Mouse (Mus musculus): ENCODE data around the gene Rnf31.

Rnf31 gene

DNA sequence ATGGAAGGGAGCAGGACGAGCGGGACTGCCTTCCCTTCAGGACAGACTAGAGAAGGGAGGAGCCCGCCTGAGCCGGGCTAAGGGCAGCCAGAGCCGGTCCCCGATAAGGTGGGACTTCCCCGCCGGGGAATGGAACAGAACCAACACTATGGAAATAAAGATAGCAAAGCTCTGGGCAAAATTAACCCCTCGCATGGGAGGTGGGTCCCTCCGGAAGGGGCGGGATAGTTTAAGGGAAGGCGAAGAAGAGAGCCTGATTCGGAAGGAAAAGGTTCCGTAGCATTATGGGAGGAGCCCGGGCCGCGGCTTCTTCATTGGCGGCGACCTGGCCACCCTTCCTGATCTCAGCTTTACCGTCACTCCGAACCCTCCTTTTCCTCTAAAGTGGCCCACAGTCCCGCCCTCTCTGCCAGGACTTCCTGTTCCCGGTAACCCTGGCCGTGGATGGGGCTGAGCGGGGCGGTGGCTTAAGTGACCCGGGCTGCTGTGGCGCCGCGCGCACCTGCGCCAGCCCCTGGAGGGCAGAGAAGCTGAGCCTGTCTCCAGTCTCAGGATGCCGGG is at the start of gene Rnf31:
Gene Rnf31 (plus strand): TSS at position 378 of the 561 bp plus-strand sequence.
- DNase-seq (ENCODE audit: low spot score) = peak; percentile 91

DNA sequence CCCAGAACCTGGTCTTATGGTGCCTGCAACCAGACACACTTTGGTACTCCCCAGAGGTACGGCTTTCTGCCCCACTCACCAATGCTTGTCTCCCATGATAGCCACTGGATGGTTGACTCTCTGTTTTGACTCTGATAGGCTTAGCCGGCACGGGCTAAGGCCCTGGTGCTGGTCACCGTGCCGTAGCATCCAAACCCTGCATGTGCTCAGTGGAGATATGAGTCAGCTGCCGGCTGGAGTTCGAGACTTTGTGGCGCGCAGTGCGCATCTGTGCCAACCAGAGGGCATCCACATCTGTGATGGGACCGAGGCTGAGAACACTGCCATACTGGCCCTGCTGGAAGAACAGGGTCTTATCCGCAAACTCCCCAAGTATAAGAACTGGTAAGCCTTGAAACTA is 49.2 kb upstream of the Rnf31 start:
- DNase-seq (ENCODE audit: low spot score) = no peak

DNA sequence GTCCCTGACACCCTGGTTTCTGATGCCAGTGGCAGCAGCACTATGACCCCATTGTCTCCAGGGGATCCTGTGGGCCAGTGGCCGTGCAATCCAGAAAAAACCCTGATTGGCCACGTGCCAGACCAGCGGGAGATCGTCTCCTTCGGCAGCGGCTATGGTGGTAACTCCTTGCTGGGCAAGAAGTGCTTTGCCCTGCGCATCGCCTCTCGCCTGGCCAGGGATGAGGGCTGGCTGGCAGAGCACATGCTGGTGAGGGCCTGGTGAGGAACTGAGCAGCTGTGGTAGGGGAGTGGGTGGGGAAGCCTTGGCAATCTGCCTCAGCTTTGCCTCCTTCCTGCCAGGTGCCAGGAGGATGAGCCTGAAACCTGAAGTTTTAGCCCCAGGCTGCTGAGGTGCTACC is 47.2 kb upstream of the Rnf31 start:
- DNase-seq (ENCODE audit: low spot score) = peak; percentile 68

- no peak for DNase-seq (ENCODE audit: low spot score)
These were observed 41.3 kb upstream of the Rnf31 start for GRCm38 (mm10) chr14:55550191-55550590.

DNA sequence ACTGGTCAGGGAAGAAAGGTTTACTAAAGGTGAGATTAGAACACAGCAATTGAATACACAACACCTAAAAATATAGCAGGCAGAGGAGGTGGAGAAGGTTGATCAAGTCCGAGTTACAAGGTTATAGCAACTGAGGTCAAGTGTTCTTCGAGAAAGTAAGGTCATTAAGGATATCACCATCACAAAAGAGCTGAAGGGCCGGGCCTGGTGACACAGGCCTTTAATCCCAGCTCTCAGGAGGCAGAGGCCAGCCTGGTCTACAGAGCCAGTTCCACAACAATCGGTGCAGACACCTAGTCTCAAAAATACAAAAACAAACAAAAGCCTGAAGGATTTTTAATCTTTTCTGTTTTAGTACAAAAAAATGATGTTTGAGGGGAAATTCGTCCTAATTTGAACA is 40.2 kb upstream of the Rnf31 start:
- no peak for DNase-seq (ENCODE audit: low spot score)

GRCm38 (mm10) chr14:55551794-55552193 is 39.7 kb upstream of the Rnf31 start:
- no peak for DNase-seq (ENCODE audit: low spot score)

DNA sequence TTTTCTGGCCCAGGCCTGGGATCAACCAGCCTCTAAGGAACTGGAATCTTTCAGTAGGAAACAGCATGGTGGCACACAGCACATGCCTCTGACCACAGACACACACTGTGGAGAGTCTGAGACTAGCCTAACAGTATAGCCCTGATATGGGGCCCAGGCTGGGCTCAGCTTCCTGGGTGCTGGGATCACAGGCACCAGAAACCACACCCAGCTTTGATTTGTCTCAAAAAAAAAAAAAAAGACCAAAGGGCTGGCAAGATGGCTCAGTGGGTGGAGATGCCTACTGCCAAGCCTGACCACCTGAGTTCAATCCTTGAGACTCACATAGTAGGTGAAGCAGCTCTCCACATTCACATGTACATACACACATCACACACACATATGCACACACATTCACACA is 36.9 kb upstream of the Rnf31 start:
- no peak for DNase-seq (ENCODE audit: low spot score)

- DNase-seq (ENCODE audit: low spot score) = no peak
These were observed 35.7 kb upstream of the Rnf31 start for GRCm38 (mm10) chr14:55555788-55556187.

DNA sequence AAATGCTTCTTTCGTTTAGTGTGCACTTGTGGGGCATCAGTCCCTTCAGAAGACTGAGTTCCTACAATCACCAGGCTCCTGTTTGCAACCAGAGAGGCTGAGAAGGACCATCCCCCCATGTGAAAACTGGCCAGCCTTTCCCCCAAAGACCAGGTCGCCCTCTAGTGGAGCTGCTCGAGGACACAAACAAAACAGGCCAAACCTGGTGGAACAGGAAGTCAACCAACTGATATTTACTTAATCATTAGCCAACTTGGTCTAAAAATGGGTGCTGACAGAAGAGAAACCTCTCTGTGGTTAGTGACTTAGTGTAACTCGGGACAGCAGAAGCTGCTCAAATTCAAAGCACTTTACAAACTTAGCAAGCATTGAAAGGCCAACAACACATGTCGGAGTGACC is 34.5 kb upstream of the Rnf31 start:
- DNase-seq (ENCODE audit: low spot score) = peak; percentile 91

- DNase-seq (ENCODE audit: low spot score) = no peak
These were observed 33.9 kb upstream of the Rnf31 start for GRCm38 (mm10) chr14:55557587-55557986.

DNA sequence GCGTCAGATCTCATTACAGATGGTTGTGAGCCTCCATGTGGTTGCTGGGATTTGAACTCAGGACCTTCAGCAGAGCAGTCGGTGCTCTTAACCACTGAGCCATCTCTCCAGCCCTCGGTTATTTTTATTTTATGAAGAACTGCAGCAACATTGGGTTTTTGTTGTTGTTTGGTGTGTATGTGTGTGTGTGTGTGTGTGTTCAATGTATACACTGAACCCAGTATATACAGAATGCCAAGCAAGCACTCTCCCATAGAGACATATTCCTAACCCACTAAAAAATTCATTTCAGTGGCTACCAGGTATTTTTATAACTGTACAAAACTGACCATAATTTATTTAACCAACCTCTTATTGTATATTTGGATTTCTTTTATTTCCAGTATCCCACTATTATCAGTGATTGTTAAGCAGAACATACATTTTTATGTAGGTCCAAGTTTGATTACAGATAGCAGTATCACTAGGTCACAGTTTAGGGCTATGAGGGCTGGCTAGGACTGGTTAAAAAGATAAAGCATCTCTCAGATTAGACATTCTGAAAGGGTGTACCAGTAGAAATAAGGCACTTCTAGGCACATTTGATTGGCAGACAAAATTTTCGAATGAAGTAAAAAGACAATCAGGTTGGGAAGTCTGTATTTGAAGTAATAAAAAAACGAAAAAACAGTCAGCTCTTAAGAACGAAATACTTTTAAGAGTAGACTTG is 32.6 kb upstream of the Rnf31 start:
- DNase-seq (ENCODE audit: low spot score) = no peak

DNA sequence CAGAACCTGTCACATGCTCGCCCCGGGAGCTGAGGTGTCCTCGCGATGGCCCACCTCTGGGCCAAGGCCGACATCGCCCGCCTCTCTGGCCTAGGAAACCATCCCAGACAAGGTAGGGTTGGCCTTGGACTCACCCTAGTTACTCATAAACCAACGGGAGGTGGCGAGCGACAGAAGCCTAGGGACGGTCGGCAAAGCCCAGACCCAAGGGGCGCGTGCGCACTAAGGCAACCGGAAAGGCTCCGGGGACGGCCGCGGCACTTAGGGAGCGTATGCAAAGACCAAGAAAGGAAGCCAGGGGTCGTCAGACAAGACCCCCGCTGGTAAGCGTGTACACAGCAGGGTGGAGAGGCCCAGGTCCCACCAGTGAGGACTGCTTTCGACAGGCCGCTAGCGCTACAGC is 31.7 kb upstream of the Rnf31 start, which contains the start of gene Dcaf11:
Gene Dcaf11 (plus strand): TSS at position 208 of the 403 bp plus-strand sequence.
- peak; percentile 90 for DNase-seq (ENCODE audit: low spot score)

GRCm38 (mm10) chr14:55560202-55561073 is 31.1 kb upstream of the Rnf31 start, which contains the start of gene A730061H03Rik:
Gene A730061H03Rik (minus strand): TSS chr14:55560406.
- DNase-seq (ENCODE audit: low spot score) = peak; percentile 98

- DNase-seq (ENCODE audit: low spot score) = no peak
These were observed 29.6 kb upstream of the Rnf31 start for GRCm38 (mm10) chr14:55561860-55562259.

DNA sequence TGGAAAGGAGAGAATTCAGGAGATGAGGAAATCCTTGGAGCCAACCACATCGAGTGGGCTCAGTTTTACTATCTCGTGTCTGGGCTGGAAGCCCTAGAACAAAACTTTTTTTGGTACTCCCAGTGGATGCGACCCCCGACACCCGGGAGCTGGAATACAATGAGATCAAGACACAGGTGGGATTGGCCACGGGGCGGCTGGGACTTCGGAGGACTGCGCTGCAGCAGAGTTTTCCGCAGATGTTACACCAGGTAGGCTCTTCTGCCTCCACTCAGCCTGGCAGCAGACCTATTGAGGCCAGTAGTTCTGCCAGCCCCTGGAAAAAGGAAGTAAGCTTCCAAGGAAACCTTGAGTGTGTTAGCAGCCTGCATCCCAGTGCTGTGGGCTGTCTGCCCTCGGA is 28.3 kb upstream of the Rnf31 start:
- DNase-seq (ENCODE audit: low spot score) = no peak

GRCm38 (mm10) chr14:55565748-55566147 is 25.8 kb upstream of the Rnf31 start:
- DNase-seq (ENCODE audit: low spot score) = no peak

GRCm38 (mm10) chr14:55567496-55567895 is 24.0 kb upstream of the Rnf31 start:
- no peak for DNase-seq (ENCODE audit: low spot score)

DNA sequence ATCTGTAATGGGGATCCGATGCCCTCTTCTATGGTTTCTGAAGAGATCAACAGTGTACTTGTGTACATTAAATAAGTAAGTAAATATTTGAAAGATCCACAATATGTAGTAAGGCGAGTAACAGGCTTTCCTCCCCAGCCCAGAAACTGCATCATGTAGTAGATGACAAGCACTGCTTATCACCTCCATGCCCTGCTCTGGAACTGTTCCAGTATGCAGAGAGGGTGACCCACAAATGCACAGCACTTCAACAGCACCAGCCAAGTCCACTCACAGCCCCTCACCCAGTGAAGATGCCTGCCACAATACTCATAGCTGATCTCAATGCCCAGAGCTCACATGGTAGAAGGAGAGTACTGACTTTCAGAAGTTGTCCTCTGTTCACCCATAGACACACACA is 20.9 kb upstream of the Rnf31 start:
- no peak for DNase-seq (ENCODE audit: low spot score)

DNA sequence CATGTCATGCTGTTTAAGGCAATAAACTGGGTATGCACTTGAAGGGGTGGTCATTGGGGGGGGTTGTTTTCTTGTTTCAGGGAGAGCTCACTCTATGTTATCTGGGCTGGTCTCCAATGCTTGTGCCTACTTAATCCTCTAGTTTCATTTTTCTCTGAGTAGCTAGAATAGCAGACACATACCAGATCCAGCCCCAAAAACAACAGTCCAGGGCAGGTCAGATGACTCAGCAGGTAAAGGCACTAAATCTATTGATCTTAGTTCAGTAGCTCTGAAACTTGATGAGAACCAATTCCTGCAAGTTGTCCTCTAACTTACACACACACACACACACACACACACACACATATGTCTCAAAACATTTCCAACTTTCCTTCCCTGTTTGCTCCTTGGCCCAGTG is 19.7 kb upstream of the Rnf31 start:
- DNase-seq (ENCODE audit: low spot score) = no peak

DNA sequence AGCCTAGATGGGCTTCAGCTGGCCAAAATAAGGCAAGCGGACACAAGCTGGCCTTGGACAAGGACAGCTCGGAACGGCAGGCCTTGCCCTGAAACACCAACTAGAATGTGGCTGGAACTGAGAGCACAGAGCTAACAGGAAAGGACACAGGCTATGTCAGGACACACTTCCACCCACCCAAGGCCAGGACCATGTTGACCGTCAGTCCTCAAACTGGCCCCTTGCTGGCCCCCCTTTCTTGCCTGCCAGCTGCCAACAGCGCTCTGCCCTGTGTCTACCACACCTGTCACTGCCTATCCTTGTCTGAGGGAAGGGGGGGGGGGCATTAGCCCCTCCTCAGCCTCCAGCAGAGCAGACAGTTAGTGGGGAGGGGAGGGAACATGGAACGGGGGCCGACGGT is 16.2 kb upstream of the Rnf31 start, which contains the start of gene Fitm1:
Gene Fitm1 (plus strand): TSS at position 316 of the 400 bp plus-strand sequence.
- no peak for DNase-seq (ENCODE audit: low spot score)

DNA sequence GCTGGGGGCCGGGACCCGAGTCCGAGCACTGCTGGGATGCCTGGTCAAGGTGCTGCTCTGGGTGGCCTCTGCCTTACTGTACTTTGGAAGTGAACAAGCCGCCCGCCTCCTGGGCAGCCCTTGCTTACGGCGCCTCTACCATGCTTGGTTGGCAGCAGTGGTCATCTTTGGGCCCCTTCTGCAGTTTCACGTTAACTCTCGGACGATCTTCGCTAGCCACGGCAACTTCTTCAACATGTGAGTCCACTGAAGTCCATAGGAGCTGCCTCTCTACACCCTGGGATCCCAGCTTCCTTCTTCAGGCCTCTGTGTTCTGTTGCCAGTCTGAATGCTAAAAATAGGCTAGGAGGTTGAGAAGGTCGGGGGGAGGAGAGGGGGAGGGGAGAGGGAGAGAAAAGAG is 15.8 kb upstream of the Rnf31 start:
- no peak for DNase-seq (ENCODE audit: low spot score)

- DNase-seq (ENCODE audit: low spot score) = peak; percentile 70
These were observed 15.1 kb upstream of the Rnf31 start for GRCm38 (mm10) chr14:55576376-55576775.
